Mouse (Mus musculus) heart, embryonic 12.5 days (tissue): ENCODE results near the gene Gm10142. TPM values are rescaled to one million over a fixed set of nuclear protein-coding genes. Genes with fewer than 3 reads are reported as not detected.
"Not testable (repeated sequence)": the region's sequence is repeated elsewhere in the genome, so short reads cannot be mapped to it uniquely, and the experiment has no call there.

Experiments
- ATAC-seq: fragments of 200-750 bp; cut with Nextera tagmentation; 2 replicates; pipeline ENCODE4 v1.8.0; 2017; ENCODE audit warnings: moderate TSS enrichment, moderate library complexity; ENCODE audit not compliant: insufficient number of reproducible peaks, low FRiP score
- H3K27ac ChIP-seq: fragments of 300-500 bp; sonication (generic); 2 replicates; pipeline ENCODE4 v1.5.1; 2016; ENCODE audit warnings: mild to moderate bottlenecking, moderate library complexity; ENCODE audit not compliant: poor library complexity, severe bottlenecking
- H3K27me3 ChIP-seq: fragments of 300-500 bp; sonication (generic); replicated peaks from 2 replicates; pipeline ENCODE4 v1.6.1; 2016; ENCODE audit warnings: mild to moderate bottlenecking, moderate library complexity
- H3K36me3 ChIP-seq: fragments of 300-500 bp; sonication (generic); 2 replicates; pipeline ENCODE4 v1.6.1; 2016; ENCODE audit warnings: mild to moderate bottlenecking, moderate library complexity
- H3K4me1 ChIP-seq: fragments of 300-500 bp; sonication (generic); replicated peaks from 2 replicates; pipeline ENCODE4 v1.6.1; 2016; ENCODE audit warnings: mild to moderate bottlenecking
- H3K4me2 ChIP-seq: fragments of 300-500 bp; sonication (generic); 2 replicates; pipeline ENCODE4 v1.6.1; 2016; ENCODE audit warnings: mild to moderate bottlenecking, moderate library complexity
- H3K4me3 ChIP-seq: fragments of 300-500 bp; sonication (generic); 2 replicates; pipeline ENCODE4 v1.5.1; 2016; ENCODE audit warnings: mild to moderate bottlenecking
- H3K9ac ChIP-seq: fragments of 300-500 bp; sonication (generic); 2 replicates; pipeline ENCODE4 v1.6.1; 2016; ENCODE audit warnings: mild to moderate bottlenecking, moderate library complexity
- H3K9me3 ChIP-seq: fragments of 300-500 bp; sonication (generic); replicated peaks from 2 replicates; pipeline ENCODE4 v1.6.1; 2016; ENCODE audit warnings: mild to moderate bottlenecking, moderate library complexity
- WGBS: fragments of 180-500 bp; shearing (Covaris S2); methylation state at CpG from one replicate; pipeline ENCODE4 v1.1.7; 2016; 5-methylcytosine and 5-hydroxymethylcytosine counted together
- polyA plus RNA-seq: library from polyadenylated mRNA; unstranded; fragments of >200 nt; fragmentation: Nextera tagmentation; extraction: Ambion mirVana; gene quantifications from 2 replicates; pipeline ENCODE4 v1.2.1, GENCODE M21; 2016

Gene Gm10142
- polyA plus RNA-seq, 1 experiment from 2014 or later, result not detected

DNA sequence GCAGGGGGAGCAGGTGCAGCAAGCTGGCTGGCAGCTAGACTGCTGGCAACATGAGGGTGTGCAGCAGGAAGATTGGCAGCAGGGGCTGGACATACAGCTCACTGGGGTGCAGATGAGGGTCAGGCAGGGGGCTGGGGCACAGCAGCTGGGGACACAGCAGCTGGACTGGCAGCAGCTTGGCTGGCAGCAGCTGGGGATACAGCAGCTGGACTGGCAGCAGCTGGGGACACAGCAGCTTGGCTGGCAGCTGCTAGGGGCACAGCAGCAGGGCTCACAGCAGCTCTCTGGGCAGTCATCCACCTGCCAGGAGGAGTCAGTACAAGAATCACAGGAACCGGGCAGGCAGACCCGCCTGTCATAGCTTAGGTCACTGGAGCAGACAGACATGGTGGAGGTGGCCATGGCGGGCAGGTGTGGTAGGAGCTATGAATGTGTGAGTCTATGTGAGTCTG, 25.2 kb upstream of the Gm10142 start, which contains the start of gene Gm19402:
Gene Gm19402, minus strand, starts transcription at position 402 of the 452 bp plus-strand sequence.
- H3K4me2 ChIP-seq, H3K9me3 ChIP-seq, H3K4me3 ChIP-seq, H3K4me1 ChIP-seq, ATAC-seq, H3K36me3 ChIP-seq, H3K27ac ChIP-seq, H3K9ac ChIP-seq: not testable (repeated sequence)
- H3K27me3 ChIP-seq, result peaks cover 77% of the 10 kb centered on the region
- WGBS, result 69% methylated on average over 3 of the region's 3 CpGs

DNA sequence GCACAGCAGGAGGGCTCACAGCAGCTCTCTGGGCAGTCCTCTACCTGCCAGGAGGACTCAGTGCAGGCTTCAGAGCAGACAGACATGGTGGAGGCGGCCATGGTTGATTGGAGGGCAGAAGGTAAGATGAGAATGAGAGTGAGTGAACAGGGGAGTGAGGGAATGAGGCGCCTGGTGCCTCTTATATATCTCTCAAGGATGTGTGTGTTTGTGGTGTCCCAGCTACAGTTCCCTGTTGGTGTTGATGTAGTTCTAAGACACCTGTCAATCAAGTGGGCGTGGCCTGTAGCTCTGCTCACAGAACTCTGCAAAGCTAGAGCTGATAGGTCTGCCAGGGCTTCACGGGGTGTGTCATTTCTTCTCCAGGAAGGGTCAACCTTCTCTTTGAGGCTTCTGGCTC, 18.5 kb upstream of the Gm10142 start, which contains the start of gene Gm9508:
Gene Gm9508, minus strand, starts transcription at position 101 of the 400 bp plus-strand sequence.
- Histone ChIP-seq H3K9ac (no peak within 1 kb of the TSS), H3K4me1 (no peaks in the 10 kb centered on the region), H3K4me2 (no peak within 1 kb of the TSS), H3K36me3 (no peaks in the 10 kb centered on the region), H3K27me3 (peaks cover 19% of the 10 kb centered on the region), H3K4me3 (no peak within 1 kb of the TSS), H3K27ac (no peak within 1 kb of the TSS), H3K9me3 (peaks cover 3% of the 10 kb centered on the region; the same call in 1 of the 2 replicates)
- 26% methylated on average over 4 of the region's 4 CpGs for WGBS
- ATAC-seq, result no peak

DNA sequence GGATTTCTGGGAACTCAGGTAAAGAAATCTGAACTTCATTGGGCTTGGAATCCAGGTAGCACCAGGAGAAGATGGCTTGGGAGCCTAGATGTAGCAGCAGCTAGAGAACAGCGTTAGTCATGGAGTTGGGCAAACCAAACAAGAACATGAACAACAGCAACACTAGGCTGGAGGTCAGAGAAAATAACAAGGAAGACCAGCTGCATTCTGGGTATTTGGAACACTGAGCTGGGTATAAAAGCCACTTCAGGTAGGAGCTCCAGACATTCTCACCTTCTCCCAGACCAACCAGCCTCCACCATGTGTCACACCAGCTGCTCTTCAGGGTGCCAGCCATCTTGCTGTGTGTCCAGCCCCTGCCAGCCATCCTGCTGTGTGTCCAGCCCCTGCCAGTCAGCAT, 9.3 kb upstream of the Gm10142 start, which contains the start of gene Gm10272:
Gene Gm10272, plus strand, starts transcription at position 301 of the 400 bp plus-strand sequence.
- Histone ChIP-seq H3K27ac (no peak within 1 kb of the TSS), H3K4me1 (no peaks in the 10 kb centered on the region), H3K27me3 (no peaks in the 10 kb centered on the region), H3K9ac (no peak within 1 kb of the TSS), H3K4me3 (no peak within 1 kb of the TSS), H3K36me3 (no peaks in the 10 kb centered on the region), H3K9me3 (peaks cover 18% of the 10 kb centered on the region; the same call in 1 of the 2 replicates), H3K4me2 (no peak within 1 kb of the TSS)
- no peak for ATAC-seq
- WGBS, result 95% methylated on average over 1 of the region's 1 CpGs

DNA sequence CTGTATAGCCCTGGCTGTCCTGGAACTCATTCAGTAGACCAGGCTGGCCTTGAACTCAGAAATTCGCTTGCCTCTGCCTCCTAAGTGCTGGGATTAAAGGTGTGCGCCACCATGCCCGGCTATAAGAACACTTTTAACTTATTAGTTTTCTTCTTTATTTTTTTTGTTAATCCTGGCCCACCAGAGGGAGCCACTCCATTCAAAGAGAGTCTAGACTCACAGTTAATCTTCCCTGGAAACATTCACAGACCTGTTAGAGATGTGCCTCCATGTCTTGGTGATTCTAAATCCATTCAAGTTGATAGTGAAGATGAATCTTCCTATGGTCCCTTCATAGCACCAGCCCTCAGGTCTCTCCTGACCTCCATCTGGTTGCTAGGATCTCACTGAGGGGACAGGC, 5.8 kb upstream of the Gm10142 start:
- no peak overlapping the region for H3K4me2 ChIP-seq
- H3K27me3 ChIP-seq, result no peaks in the 10 kb centered on the region
- H3K9me3 ChIP-seq, result 0 out of 2 replicates have a peak, but pooled peaks cover 13% of the 10 kb centered on the region
- ATAC-seq, result no peak
- no peak overlapping the region for H3K9ac ChIP-seq
- no peak overlapping the region for H3K27ac ChIP-seq
- H3K36me3 ChIP-seq, result no peaks in the 10 kb centered on the region
- no peaks in the 10 kb centered on the region for H3K4me1 ChIP-seq
- WGBS, result 73% methylated on average over 3 of the region's 3 CpGs
- H3K4me3 ChIP-seq, result no peak overlapping the region

DNA sequence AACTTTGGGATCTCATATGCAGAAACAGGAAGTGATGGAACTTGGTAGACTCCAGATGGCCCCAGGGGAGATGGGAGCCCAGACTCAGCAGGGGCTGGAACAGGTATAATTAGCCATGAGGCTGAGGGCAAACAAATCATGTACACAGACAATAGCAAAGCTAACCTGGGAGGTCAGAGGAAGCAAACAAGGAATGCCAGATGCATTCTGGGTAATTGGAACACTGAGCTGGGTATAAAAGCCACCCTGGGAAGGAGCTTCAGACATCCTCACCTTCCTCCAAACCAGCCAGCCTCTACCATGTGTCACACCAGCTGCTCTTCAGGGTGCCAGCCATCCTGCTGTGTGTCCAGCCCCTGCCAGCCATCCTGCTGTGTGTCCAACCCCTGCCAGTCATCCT, 4.5 kb upstream of the Gm10142 start, which contains the start of gene Gm10024:
Gene Gm10024, plus strand, starts transcription at position 301 of the 400 bp plus-strand sequence.
- H3K9me3 ChIP-seq, result 0 out of 2 replicates have a peak, but pooled peaks cover 13% of the 10 kb centered on the region
- H3K4me3 ChIP-seq, H3K9ac ChIP-seq, H3K36me3 ChIP-seq, H3K4me2 ChIP-seq, ATAC-seq, H3K27me3 ChIP-seq, H3K4me1 ChIP-seq, H3K27ac ChIP-seq: not testable (repeated sequence)

DNA sequence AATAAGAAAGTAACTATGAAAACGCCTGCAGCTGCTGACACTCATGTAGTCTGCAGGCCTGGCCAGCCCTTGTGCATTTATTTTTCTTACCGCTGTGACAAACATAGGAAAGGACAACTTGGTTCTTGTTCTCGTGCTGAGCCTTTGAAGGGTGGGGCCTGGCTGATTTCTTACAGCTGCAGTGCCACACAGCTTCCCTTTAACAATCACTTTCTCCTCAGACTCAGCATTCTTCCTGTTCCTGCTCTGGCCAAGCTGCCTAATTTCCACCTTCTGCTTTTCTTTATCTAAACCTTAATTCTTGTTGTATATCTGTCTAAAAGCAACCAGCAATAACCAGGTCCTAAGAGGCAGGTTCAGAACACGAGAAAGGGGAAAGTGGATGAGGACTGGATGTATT, 1.9 kb upstream of the Gm10142 start:
- no peak for ATAC-seq
- Histone ChIP-seq H3K4me1 (no peaks in the 10 kb centered on the region), H3K27me3 (no peaks in the 10 kb centered on the region), H3K4me2 (no peak overlapping the region), H3K36me3 (no peaks in the 10 kb centered on the region), H3K9ac (no peak overlapping the region), H3K4me3 (no peak overlapping the region), H3K9me3 (0 out of 2 replicates have a peak, but pooled peaks cover 6% of the 10 kb centered on the region), H3K27ac (no peak overlapping the region)
- 41% methylated on average over 4 of the region's 4 CpGs for WGBS

DNA sequence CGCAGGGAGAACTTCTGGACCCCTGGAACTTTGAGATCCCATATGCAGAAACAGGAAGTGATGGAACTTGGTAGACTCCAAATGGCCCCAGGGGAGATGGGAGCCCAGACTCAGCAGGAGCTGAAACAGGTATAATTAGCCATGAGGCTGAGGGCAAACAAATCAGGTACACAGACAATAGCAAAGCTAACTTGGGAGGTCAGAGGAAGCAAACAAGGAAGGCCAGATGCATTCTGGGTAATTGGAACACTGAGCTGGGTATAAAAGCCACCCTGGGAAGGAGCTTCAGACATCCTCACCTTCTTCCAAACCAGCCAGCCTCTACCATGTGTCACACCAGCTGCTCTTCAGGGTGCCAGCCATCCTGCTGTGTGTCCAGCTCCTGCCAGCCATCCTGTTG, 4.7 kb downstream of the Gm10142 start, which contains the start of gene Krtap12-1:
Gene Krtap12-1, plus strand, starts transcription at position 301 of the 400 bp plus-strand sequence.
- 74% methylated on average over 1 of the region's 1 CpGs for WGBS
- not testable (repeated sequence) for H3K27ac ChIP-seq, H3K4me3 ChIP-seq, H3K27me3 ChIP-seq, H3K4me1 ChIP-seq, ATAC-seq, H3K9ac ChIP-seq, H3K9me3 ChIP-seq, H3K36me3 ChIP-seq, H3K4me2 ChIP-seq

DNA sequence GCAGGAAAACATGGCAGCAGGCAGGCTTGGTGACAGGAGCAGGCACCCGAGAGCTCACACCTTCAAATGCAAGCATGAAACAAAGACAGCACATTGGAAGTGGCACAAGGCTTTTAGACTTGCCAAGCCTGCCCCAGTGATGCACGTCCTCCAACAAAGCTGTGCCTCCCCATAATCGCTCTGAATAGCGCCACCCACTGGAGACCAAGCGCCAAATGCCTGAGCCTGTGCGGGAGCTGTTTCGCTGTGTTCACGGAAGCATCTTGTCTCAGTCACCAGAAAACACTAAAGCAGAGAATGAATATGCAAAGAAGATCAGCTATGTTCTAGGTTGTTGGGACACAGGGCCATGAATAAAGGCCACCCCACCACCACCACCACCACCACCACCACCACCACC, 9.2 kb downstream of the Gm10142 start:
- Histone ChIP-seq H3K4me3 (no peak overlapping the region), H3K27me3 (no peaks in the 10 kb centered on the region; the same call in 1 of the 2 replicates), H3K27ac (no peak overlapping the region), H3K4me1 (no peaks in the 10 kb centered on the region), H3K9ac (no peak overlapping the region), H3K9me3 (peaks cover 6% of the 10 kb centered on the region; the same call in 1 of the 2 replicates), H3K36me3 (no peaks in the 10 kb centered on the region), H3K4me2 (no peak overlapping the region)
- ATAC-seq, result no peak
- WGBS, result 76% methylated on average over 8 of the region's 8 CpGs

DNA sequence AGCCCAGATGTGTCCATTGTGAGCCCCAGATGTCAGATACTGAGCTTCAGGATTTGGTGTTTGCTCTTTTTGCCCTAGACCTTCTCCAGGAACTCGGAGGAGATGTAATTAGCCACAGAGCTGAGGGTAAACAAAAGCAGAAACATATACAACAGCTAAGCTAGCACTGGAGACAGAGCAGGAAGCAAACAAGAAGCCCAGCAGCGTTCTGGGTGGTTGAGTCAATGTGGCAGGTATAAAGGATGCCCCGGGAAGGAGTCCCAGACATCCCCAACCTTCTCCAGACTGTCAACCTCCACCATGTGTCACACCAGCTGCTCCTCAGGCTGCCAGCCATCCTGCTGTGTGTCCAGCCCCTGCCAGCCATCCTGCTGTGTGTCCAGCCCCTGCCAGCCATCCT, 10.6 kb downstream of the Gm10142 start, which contains the start of gene Gm10100:
Gene Gm10100, plus strand, starts transcription at position 301 of the 400 bp plus-strand sequence.
- Histone ChIP-seq H3K4me3 (no peak within 1 kb of the TSS), H3K4me1 (no peaks in the 10 kb centered on the region), H3K9me3 (no peaks in the 10 kb centered on the region), H3K27me3 (no peaks in the 10 kb centered on the region; the same call in 1 of the 2 replicates), H3K36me3 (no peaks in the 10 kb centered on the region), H3K4me2 (no peak within 1 kb of the TSS), H3K27ac (no peak within 1 kb of the TSS), H3K9ac (no peak within 1 kb of the TSS)
- 27% methylated on average over 3 of the region's 3 CpGs for WGBS
- no peak for ATAC-seq

DNA sequence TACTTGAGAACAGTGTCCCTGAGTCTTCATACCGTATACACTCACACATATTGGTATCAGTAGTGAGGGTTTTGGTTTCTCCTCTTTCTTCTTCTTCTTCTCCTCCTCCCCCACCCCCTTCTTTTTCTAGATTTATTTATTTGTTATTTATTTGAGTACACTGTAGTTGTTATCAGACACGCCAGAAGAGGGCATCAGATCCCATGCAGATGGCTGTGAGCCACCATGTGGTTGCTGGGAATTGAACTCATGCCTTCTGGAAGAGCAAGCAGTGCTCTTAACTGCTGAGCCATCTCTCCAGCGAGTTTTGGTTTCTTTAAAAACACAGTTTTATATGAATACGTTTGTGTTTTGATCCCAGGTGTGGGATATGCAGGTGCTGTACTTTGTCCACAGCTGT, 12.7 kb downstream of the Gm10142 start:
- no peaks in the 10 kb centered on the region; the same call in 1 of the 2 replicates for H3K27me3 ChIP-seq
- ATAC-seq, result no peak
- no peak overlapping the region for H3K4me3 ChIP-seq
- H3K9me3 ChIP-seq, result no peaks in the 10 kb centered on the region
- 65% methylated on average over 4 of the region's 4 CpGs for WGBS
- H3K36me3 ChIP-seq, result no peaks in the 10 kb centered on the region
- H3K9ac ChIP-seq, result no peak overlapping the region
- H3K27ac ChIP-seq, result no peak overlapping the region
- H3K4me1 ChIP-seq, result no peaks in the 10 kb centered on the region
- H3K4me2 ChIP-seq, result no peak overlapping the region

DNA sequence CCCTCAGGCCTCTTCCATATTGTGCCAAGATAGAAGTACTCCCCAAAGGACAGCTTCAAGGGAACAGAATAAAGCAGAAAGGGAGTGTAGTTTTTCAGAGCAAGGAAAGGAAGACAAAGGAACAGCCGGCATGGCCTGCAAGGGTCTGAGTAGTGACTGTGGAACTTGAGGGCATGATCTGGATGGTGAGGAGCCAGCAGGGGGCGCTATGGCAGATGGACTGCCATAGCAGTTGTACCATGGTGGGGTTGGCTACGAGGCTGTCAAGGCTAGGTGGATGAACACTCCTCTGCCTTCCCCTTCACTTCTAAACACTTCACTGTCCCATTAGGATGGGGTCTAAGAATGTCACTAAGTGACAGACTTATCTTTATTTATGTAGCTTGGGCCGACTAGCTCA, 13.6 kb downstream of the Gm10142 start:
- no peak for ATAC-seq
- 46% methylated on average over 4 of the region's 4 CpGs for WGBS
- Histone ChIP-seq H3K4me3 (no peak overlapping the region), H3K9ac (no peak overlapping the region), H3K36me3 (no peaks in the 10 kb centered on the region), H3K27ac (no peak overlapping the region), H3K4me1 (no peaks in the 10 kb centered on the region), H3K9me3 (no peaks in the 10 kb centered on the region), H3K4me2 (no peak overlapping the region), H3K27me3 (no peaks in the 10 kb centered on the region; the same call in 1 of the 2 replicates)

DNA sequence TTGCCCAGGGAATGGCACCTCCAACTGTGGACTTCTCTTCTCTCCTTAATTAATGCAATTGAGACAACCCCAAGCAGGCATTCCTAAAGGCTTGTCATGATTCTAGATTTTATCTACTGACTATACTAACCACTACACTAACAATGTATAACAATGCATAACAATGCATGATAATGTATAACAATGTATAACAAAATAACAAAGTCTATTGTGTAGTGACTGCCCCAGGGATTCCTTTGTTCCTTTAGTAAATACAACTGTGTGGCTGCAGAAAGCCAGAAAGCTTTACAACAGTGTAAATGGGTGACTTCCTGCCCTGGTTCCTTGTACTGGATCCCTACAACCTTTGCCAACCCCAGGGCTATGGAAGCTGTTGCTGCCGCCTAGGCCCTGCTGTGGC, 20.3 kb downstream of the Gm10142 start:
- Histone ChIP-seq H3K9me3 (peaks cover 10% of the 10 kb centered on the region), H3K4me1 (no peaks in the 10 kb centered on the region), H3K27ac (no peak overlapping the region), H3K4me3 (no peak overlapping the region), H3K9ac (no peak overlapping the region), H3K36me3 (no peaks in the 10 kb centered on the region; the same call in 1 of the 2 replicates), H3K4me2 (no peak overlapping the region), H3K27me3 (no peaks in the 10 kb centered on the region)
- WGBS, result 91% methylated on average over 1 of the region's 1 CpGs
- no peak for ATAC-seq
